Mouse (Mus musculus): ENCODE measurements around the gene Atp4a.
"Not testable (repeated sequence)": the region's sequence is repeated elsewhere in the genome, so short reads cannot be mapped to it uniquely, and the experiment has no call there.

Gene Atp4a

DNA sequence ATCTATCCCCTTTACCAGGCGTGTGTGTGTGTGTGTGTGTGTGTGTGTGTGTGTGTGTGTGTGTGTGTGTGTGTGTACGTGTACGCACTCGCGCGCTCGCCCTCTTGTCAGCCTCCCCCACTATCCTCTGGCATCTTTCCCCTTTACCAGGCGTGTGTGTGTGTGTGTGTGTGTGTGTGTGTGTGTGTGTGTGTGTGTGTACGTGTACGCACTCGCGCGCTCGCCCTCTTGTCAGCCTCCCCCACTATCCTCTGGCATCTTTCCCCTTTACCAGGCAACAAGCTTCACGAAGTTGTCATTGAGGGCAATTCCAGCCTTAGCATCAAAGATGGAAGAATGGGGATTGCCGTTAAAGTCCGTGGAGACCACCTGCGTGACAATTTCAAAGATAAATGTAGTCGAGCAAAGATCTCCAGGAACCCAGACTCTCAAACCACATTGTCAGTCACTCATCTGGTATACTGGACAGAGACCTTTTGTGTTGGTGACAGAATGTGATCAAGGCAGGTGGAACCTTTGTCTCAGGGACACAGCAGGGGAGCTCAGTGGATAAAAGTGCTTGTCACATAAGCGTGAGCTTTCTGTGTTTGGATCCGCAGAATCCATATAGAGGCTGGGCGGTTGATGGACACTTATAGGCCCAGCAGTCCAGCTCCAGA is 18.2 kb downstream of the Atp4a start:
- DNase-seq = not testable (repeated sequence)

DNA sequence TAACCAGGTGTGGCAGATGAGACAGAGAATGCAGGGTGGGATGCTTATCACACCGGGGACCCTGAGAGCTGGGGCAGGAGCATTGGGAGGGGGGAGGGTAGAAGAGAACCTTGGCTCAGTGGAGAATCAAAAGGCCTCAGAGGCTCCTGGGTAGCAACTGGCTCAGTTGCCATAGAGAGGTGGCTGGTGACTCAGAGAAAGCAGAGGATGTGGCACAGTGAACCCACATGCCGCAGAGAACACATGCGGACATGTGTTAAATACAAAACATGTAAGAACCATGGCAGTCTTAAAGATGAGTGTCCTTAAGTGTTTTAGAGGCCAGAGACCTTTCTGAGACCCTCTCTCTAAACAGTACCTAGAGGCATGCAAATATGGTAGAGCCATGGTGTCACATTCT is 24.2 kb downstream of the Atp4a start:
- DNase-seq = no peak

DNA sequence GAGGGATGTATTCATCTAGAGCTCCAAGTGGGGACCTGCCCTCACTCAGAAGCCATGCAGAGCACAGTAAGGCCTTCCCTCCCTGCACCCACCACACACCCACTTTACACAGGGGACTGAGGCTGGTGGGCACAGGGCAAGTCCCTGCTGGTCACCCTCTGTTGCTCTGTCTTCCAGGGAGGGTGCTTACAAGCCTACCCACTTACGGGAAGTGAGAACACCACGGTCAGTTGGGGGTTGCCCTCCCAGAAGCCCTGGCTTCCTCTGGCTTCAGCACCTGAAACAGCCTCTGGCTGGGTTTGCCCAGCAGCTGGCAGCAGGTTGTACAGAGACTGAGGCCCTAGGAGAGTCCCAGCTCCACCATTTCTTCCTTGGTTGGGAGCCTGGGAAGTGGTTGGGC is 30.6 kb downstream of the Atp4a start:
- DNase-seq = not testable (repeated sequence)

DNA sequence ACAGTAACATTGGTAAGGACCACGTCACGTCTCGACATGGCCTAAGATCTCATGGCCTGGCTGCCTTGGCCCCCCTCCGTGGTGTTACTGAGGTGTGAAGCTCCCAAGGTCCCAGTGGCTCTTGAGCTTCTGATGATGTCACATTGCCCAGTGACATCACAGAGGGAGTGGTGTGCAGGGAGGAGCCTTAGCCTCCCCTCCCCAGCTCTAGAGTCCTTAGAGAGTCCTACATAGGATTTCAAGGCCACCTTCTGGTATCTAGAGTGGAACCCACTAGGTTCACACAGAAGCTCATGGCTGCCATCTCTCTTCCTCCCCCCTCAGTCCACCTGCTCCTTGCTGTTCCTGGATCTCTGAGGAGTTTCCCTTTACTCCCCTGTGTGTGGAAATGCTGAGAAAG is 31.6 kb downstream of the Atp4a start, which contains the start of gene Gapdhs:
TSS of gene Gapdhs (minus strand) at position 65 of the 400 bp plus-strand sequence.
- DNase-seq = not testable (repeated sequence)

DNA sequence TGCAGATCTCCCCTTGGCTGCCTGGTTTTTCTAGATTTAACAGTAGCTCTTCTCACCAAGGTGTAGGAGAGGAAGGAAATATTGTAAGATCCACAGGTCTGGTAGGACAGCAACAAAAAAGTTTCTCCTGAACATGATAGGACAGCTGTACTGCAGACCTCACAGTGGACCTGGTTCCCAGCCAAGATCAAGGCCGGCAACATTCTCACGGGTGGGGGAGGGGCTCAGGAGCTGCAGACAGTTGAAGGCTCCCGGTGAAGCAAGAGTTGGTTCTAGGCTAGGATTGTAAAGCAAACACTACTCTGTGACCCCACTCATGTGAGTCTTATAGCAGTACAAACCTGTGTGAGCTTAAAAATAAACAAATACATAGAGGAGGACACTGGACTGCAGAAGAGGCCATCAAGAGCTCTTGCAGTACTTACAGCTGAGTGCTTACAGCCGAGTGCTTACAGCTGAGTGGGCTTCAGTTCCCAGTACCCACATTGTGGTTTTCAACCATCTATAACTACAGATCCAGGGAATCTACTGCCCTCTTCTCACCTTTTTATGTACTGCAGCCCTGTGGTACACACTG is 32.1 kb downstream of the Atp4a start:
- peak; percentile 85 for DNase-seq

DNA sequence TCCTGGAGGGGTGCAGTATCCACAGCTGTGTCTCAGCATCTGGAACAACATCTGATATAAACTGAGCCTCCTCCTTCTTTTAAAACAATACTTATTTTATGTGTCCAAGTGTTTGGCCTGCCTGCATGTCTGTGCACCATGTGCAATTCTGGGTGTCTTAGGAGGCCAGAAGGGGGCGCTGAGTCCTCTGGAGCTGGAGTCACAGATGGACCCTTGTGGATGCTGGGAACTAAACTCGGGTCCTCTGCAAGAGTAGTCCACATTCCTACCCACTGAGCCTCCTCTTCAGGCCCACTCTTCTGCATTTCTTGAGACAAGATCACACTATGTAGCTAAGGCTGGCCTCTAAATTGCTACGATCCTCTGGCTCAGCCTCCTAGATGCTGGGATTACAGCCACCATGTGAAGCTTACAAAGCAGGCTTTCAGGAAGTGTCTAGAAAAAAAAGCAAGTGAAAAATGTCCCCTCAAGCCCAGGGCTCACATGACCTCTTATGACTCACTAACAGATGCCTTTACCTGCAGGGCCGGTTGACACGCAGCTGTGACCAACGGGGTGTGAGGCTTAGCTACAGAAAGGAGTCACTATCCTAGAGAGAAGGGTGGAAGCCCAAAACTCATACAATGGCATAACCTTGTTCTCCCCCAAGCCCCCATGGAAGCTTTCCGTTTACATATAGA is 35.7 kb downstream of the Atp4a start:
- no peak for DNase-seq

DNA sequence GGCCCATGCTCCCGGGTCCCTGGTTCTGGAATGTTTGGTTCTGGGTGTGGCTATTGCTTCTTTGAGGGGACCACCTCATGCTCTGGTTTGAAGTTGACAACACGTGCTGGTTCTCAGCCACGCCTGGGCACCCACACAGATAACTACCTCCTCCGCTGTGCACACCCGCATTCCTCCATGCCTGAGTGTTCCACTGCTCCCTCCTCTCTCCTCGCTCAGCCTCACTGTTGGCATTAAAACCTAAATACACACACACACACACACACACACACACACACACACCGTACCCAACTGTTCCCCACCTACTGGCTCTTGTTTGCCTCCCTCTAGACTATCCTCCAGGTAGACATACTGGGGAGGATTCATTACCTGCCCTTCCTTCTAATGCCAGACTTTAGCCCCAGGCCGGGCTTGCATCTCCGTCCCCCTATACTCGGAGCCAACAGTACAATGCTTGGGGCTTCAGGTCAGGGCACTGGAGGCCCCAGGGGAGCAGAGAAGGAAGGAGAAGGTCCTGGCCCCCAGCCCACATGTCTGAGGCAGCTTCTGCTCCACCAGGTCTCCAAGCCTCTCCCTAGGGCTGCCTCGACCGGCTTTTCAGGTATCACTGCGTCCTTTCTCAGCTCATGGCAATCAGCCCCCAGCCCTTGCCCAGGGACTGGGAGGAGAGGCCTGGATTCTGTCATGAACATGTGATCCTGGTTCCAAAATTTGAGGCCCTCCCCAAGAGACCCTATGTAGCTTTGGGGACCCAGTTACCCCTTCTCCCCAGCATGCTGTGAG is 38.0 kb downstream of the Atp4a start:
- DNase-seq = peak; percentile 13

DNA sequence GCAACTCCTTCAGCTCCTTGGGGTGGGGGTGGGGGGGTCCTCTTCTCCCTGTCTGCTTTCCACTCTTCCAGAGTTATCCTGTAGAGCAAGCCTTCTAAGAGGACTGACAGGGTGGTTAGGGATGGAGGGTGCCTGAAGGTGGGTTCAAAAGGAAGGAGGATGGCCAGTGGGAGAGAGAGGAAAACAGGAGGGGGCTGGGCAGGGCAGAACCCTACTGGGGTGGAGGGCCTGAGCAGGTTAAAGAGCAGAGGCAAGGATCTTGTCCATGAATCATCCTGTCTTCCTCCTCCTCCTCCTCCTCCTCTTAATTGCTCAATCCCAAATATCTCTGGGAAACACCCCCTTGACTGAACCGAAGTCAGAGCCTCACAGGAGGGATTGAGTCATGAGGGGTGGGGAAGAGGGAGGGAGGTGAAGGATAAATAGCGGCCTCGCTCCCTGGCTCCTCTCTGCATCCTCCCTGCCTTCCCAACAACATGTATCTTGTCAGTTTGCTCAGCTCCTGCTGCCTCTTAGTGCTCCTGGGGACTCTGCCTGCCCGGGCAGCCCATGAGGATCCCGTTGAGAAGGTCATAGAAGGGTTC is 39.2 kb downstream of the Atp4a start, which contains the start of gene Sbsn:
TSS of gene Sbsn (plus strand) at position 386 of the 584 bp plus-strand sequence.
- DNase-seq = no peak

DNA sequence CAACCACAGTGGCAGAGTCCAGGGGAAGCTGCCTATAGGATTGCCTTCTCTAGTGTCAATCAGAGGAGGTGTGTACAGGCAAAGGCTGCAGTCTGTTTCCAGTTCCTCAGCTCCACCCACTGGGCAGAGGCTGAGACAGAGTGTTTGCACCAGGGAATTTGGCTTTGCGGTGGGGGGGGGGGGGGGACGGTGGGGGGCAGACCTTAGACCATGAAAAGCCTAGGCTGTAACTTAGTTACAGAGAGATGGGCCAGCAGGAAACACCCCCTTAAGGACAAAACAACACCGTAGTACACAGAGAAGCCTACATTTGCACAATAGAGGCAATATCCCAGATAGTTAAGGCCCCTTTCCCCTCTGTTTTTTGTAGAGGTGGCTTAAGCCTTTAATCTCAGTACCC is 45.0 kb downstream of the Atp4a start:
- no peak for DNase-seq

DNA sequence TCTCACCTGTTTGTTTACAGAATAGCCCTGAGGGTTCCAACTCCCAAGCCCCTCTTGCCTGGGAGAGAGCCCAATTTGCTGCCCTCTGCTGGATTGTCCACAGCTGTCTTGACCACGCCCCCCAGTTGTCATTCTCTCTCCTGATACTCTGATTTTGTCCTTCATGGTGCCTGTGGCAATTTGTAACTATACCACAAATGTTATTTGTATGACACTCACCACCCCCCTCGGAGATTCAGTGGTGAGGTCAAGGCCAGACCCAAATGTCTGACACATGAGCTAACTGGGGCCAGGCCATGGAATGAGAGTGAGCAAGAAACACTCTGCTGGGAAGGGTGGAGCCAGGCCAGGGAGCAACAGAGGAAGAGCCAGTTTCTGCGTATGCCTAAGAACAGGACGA is 46.8 kb downstream of the Atp4a start:
- peak; percentile 45 for DNase-seq

DNA sequence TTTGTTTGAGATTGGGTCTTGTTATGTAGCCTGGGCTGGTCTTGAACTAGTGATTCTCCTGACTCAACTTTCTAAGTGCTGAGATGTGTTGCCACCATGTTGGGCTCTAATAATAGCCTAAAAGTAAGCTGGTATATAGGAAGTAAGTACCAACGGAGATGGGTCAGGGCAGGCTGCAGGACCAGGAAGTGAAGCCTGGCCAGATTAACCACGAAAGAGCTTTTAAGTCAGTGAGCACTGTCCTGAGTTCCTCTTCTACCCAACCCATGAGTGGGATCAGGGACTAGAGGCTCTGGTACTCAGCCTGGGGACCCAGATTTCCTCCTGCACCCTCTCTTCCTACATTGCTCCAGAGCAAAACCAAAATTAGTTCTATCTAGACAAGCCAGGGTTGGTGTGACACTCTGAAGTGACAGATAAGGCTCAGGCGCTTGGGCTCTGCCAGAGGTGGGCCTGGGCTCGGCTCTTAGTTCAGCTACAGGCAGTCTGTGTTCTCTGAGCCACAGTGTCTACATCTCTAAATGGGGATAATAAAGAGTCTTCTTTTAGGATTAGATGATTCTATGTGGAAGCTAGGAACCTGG is 49.9 kb downstream of the Atp4a start:
- DNase-seq = peak; percentile 12

DNA sequence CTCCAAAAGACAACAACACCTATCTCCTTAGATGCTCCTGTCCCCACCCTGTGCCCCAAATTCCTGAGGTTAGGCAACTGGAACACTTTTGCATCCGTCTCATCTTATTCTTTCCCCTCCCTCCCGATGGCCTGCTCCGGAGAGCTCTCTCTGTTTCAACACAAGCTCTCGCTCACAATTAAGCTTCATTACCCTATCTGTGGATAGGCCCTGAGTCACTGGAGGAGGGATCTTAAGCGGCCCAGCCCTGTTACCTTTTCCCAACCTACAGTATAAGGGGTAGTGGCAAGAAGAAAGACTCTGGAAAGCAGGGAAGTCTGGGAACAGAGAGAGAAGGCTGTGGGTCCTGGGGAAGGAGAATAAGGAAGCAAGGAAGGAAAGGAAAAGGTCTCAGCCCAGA is 51.4 kb downstream of the Atp4a start, which contains the start of gene Dmkn:
TSS of gene Dmkn (plus strand) at position 301 of the 400 bp plus-strand sequence.
- no peak for DNase-seq

DNA sequence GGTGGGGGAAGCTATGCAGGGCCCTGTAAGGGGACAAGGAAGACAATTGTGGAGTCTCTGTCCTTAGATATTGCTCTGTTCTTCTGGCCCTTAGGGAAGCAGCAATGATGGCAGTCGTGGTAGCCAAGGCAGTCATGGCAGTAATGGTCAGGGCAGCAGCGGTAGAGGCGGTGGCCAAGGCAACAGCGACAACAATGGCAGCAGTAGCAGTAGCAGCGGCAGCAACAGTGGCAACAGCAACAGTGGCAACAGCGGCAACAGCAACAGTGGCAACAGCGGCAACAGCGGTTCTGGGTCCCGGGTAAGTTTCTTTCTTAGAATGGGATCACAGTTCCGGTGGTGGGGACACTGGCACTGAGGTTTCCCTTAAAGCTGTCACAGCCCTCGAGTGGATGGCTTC is 53.2 kb downstream of the Atp4a start:
- no peak for DNase-seq

DNA sequence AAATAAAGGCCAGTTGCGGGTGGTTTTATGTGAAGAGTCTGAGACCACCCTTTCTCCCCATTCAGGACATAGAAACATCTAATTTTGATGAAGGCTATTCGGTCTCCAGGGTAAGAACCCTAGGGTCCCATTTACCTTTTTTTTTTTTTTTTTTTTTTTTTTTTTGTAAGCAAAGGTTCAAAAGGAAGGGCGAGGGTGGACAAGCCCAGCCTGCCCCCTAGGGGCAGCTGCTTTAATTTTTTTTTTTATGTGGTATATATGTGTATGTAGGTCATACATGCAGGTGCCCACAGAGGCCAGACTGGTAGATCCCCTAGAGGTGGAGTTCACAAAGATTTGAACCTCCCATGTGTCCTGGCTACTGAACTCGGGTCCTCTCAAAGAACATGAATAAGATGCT is 54.4 kb downstream of the Atp4a start:
- DNase-seq = no peak

DNA sequence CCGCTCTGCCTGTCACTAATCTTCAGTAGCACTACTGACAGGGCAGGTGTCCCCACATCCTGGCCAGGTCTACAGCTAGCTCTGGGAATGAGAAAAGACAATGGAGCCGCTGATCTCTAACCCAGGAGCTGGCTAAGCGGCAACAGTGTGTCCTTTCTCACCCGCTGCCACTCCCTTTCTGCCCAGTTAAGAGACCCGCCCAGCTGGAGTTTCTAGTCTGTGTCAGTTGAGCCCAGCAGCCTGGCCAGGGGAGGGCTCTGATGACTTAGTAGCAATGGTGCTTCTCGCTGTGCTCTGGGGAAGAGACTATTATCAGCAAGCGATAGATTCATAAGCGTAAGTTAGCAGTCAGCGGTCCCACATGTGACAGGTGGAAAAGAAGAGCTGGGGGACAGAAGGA is 57.2 kb downstream of the Atp4a start:
- DNase-seq = peak; percentile 21

Data from lung, postnatal 36 days (tissue).